Mouse (Mus musculus): ENCODE data around the gene Vps8. TPM values are rescaled to one million over a fixed set of nuclear protein-coding genes. Genes with fewer than 3 reads are reported as not detected.

Gene Vps8
- polyA plus RNA-seq, 1 experiment from 2014 or later = 25.6 TPM

GRCm38 (mm10) chr16:21640766-21641499 is 218.0 kb downstream of the Vps8 start:
- Histone ChIP-seq H3K9ac (no peak overlapping the region), H3K4me2 (no peak overlapping the region), H3K4me1 (peaks cover 8% of the 10 kb centered on the region; the same call in 1 of the 2 replicates), H3K27me3 (no peaks in the 10 kb centered on the region), H3K4me3 (no peak overlapping the region), H3K9me3 (replicated peaks) (no peaks in the 10 kb centered on the region), H3K36me3 (ENCODE audit: poor library complexity, severe bottlenecking) (peaks cover 8% of the 10 kb centered on the region), H3K27ac (no peak overlapping the region)
- ATAC-seq = no peak
- 86% methylated on average over 7 of the region's 7 CpGs for WGBS

GRCm38 (mm10) chr16:21641944-21642343 is 219.0 kb downstream of the Vps8 start:
- Histone ChIP-seq H3K4me1 (peaks cover 8% of the 10 kb centered on the region; the same call in 1 of the 2 replicates), H3K4me3 (no peak overlapping the region), H3K9me3 (replicated peaks) (no peaks in the 10 kb centered on the region), H3K27ac (no peak overlapping the region), H3K27me3 (no peaks in the 10 kb centered on the region), H3K36me3 (ENCODE audit: poor library complexity, severe bottlenecking) (peaks cover 10% of the 10 kb centered on the region), H3K9ac (no peak overlapping the region), H3K4me2 (no peak overlapping the region)
- ATAC-seq = no peak
- WGBS = 90% methylated on average over 3 of the region's 3 CpGs

- 94% methylated on average over 5 of the region's 5 CpGs for WGBS
- peaks cover 16% of the 10 kb centered on the region for H3K36me3 ChIP-seq (ENCODE audit: poor library complexity, severe bottlenecking)
- H3K9ac ChIP-seq = no peak overlapping the region
- peaks cover 8% of the 10 kb centered on the region; the same call in 1 of the 2 replicates for H3K4me1 ChIP-seq
- no peak overlapping the region for H3K27ac ChIP-seq
- no peak overlapping the region for H3K4me2 ChIP-seq
- no peak overlapping the region for H3K4me3 ChIP-seq
- no peaks in the 10 kb centered on the region for H3K27me3 ChIP-seq
- ATAC-seq = no peak
- H3K9me3 ChIP-seq (replicated peaks) = no peaks in the 10 kb centered on the region
These were observed 220.0 kb downstream of the Vps8 start for GRCm38 (mm10) chr16:21642906-21643305.

- no peaks in the 10 kb centered on the region for H3K9me3 ChIP-seq (replicated peaks)
- H3K27me3 ChIP-seq = no peaks in the 10 kb centered on the region
- H3K9ac ChIP-seq = 0 out of 2 replicates have a peak overlapping the region, but pooled peaks have one; percentile 40
- WGBS = 81% methylated on average over 2 of the region's 2 CpGs
- no peak overlapping the region for H3K4me3 ChIP-seq
- peaks cover 8% of the 10 kb centered on the region; the same call in 1 of the 2 replicates for H3K4me1 ChIP-seq
- ATAC-seq = peak; percentile 28; the same call in 1 of the 2 replicates
- no peak overlapping the region for H3K4me2 ChIP-seq
- peaks cover 20% of the 10 kb centered on the region for H3K36me3 ChIP-seq (ENCODE audit: poor library complexity, severe bottlenecking)
- H3K27ac ChIP-seq = peak overlapping the region; percentile 59
These were observed 220.7 kb downstream of the Vps8 start for GRCm38 (mm10) chr16:21643621-21644041.

GRCm38 (mm10) chr16:21644066-21644561 is 221.2 kb downstream of the Vps8 start:
- Histone ChIP-seq H3K9me3 (replicated peaks) (no peaks in the 10 kb centered on the region), H3K36me3 (ENCODE audit: poor library complexity, severe bottlenecking) (peaks cover 20% of the 10 kb centered on the region), H3K4me1 (peaks cover 8% of the 10 kb centered on the region; the same call in 1 of the 2 replicates), H3K27ac (peak overlapping the region; percentile 59), H3K4me3 (no peak overlapping the region), H3K4me2 (no peak overlapping the region), H3K9ac (0 out of 2 replicates have a peak overlapping the region, but pooled peaks have one; percentile 40), H3K27me3 (no peaks in the 10 kb centered on the region)
- peak; percentile 29; the same call in 1 of the 2 replicates for ATAC-seq
- 55% methylated on average over 17 of the region's 17 CpGs for WGBS

GRCm38 (mm10) chr16:21644574-21644973 is 221.7 kb downstream of the Vps8 start:
- Histone ChIP-seq H3K9ac (no peak overlapping the region), H3K27me3 (no peaks in the 10 kb centered on the region), H3K27ac (0 out of 2 replicates have a peak overlapping the region, but pooled peaks have one; percentile 59), H3K9me3 (replicated peaks) (no peaks in the 10 kb centered on the region), H3K4me1 (peaks cover 8% of the 10 kb centered on the region; the same call in 1 of the 2 replicates), H3K4me3 (no peak overlapping the region), H3K36me3 (ENCODE audit: poor library complexity, severe bottlenecking) (peaks cover 20% of the 10 kb centered on the region), H3K4me2 (no peak overlapping the region)
- ATAC-seq = no peak
- WGBS = 76% methylated on average over 3 of the region's 3 CpGs

GRCm38 (mm10) chr16:21645915-21646314 is 223.0 kb downstream of the Vps8 start:
- no peak for ATAC-seq
- no peaks in the 10 kb centered on the region for H3K27me3 ChIP-seq
- WGBS = 92% methylated on average over 3 of the region's 3 CpGs
- no peak overlapping the region for H3K9ac ChIP-seq
- no peaks in the 10 kb centered on the region for H3K9me3 ChIP-seq (replicated peaks)
- no peak overlapping the region for H3K4me3 ChIP-seq
- H3K36me3 ChIP-seq (ENCODE audit: poor library complexity, severe bottlenecking) = peaks cover 20% of the 10 kb centered on the region
- no peak overlapping the region for H3K4me2 ChIP-seq
- H3K4me1 ChIP-seq = peaks cover 12% of the 10 kb centered on the region; the same call in 1 of the 2 replicates
- no peak overlapping the region for H3K27ac ChIP-seq

- no peak overlapping the region for H3K4me2 ChIP-seq
- no peak overlapping the region for H3K4me3 ChIP-seq
- 88% methylated on average over 3 of the region's 3 CpGs for WGBS
- no peak overlapping the region for H3K9ac ChIP-seq
- H3K4me1 ChIP-seq = peaks cover 12% of the 10 kb centered on the region; the same call in 1 of the 2 replicates
- ATAC-seq = no peak
- no peaks in the 10 kb centered on the region for H3K27me3 ChIP-seq
- H3K36me3 ChIP-seq (ENCODE audit: poor library complexity, severe bottlenecking) = peaks cover 17% of the 10 kb centered on the region
- H3K27ac ChIP-seq = no peak overlapping the region
- H3K9me3 ChIP-seq (replicated peaks) = no peaks in the 10 kb centered on the region
These were observed 223.6 kb downstream of the Vps8 start for GRCm38 (mm10) chr16:21646496-21646895.

GRCm38 (mm10) chr16:21648800-21649199 is 225.9 kb downstream of the Vps8 start:
- Histone ChIP-seq H3K9me3 (replicated peaks) (no peaks in the 10 kb centered on the region), H3K36me3 (ENCODE audit: poor library complexity, severe bottlenecking) (peaks cover 31% of the 10 kb centered on the region)
- WGBS = 69% methylated on average over 4 of the region's 4 CpGs

GRCm38 (mm10) chr16:21650289-21650688 is 227.4 kb downstream of the Vps8 start:
- Histone ChIP-seq H3K36me3 (ENCODE audit: poor library complexity, severe bottlenecking) (peaks cover 27% of the 10 kb centered on the region), H3K9ac (no peak overlapping the region), H3K27ac (no peak overlapping the region), H3K27me3 (no peaks in the 10 kb centered on the region), H3K4me2 (no peak overlapping the region), H3K9me3 (replicated peaks) (no peaks in the 10 kb centered on the region), H3K4me1 (peaks cover 21% of the 10 kb centered on the region), H3K4me3 (no peak overlapping the region)
- WGBS = 55% methylated on average over 3 of the region's 3 CpGs
- peak; percentile 47; the same call in 1 of the 2 replicates for ATAC-seq

More at GRCm38 (mm10) chr16:21648800-21649199, 225.9 kb downstream of the Vps8 start:
- no peak overlapping the region for H3K9ac ChIP-seq
- no peak for ATAC-seq
- no peak overlapping the region for H3K27ac ChIP-seq
- H3K4me3 ChIP-seq = no peak overlapping the region
- no peaks in the 10 kb centered on the region for H3K27me3 ChIP-seq
- H3K4me2 ChIP-seq = no peak overlapping the region
- peaks cover 15% of the 10 kb centered on the region; the same call in 1 of the 2 replicates for H3K4me1 ChIP-seq

- H3K27me3 ChIP-seq = no peaks in the 10 kb centered on the region
- no peak overlapping the region for H3K27ac ChIP-seq
- H3K4me1 ChIP-seq = peaks cover 28% of the 10 kb centered on the region
- H3K9me3 ChIP-seq (replicated peaks) = no peaks in the 10 kb centered on the region
- no peak for ATAC-seq
- H3K36me3 ChIP-seq (ENCODE audit: poor library complexity, severe bottlenecking) = peaks cover 27% of the 10 kb centered on the region
- no peak overlapping the region for H3K4me3 ChIP-seq
- no peak overlapping the region for H3K4me2 ChIP-seq
- 96% methylated on average over 4 of the region's 4 CpGs for WGBS
- no peak overlapping the region for H3K9ac ChIP-seq
These were observed 228.2 kb downstream of the Vps8 start for GRCm38 (mm10) chr16:21651161-21651560.

- Histone ChIP-seq H3K27ac (no peak overlapping the region), H3K9ac (no peak overlapping the region), H3K4me2 (no peak overlapping the region), H3K27me3 (no peaks in the 10 kb centered on the region), H3K4me1 (peaks cover 28% of the 10 kb centered on the region), H3K4me3 (no peak overlapping the region), H3K36me3 (ENCODE audit: poor library complexity, severe bottlenecking) (peaks cover 17% of the 10 kb centered on the region), H3K9me3 (replicated peaks) (no peaks in the 10 kb centered on the region)
- WGBS = 84% methylated on average over 15 of the region's 15 CpGs
- ATAC-seq = no peak
These were observed 230.2 kb downstream of the Vps8 start for GRCm38 (mm10) chr16:21653151-21653550.

Data from forebrain, embryonic 13.5 days (tissue).